In the genomic region with DNA sequence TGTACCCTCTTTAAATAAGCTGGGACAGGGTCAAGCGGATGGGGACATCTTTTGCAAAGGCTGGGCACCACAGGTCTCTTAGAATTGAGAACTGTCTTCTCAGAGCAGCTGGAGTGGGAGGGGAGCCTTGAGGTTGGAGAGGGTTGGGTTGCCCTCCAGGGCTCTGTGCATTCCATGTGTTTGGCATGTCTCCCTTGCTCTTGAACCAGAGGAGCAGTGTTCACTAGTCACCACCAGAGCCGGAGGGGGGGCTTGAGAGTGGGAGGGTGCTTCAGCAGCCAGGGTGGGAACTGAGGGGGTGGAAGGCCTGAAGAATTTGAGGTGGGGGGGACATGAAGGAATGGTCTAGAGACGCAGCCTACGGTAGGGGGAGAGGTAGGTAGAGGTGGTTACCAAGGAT, we compare ENCODE assay signal across 8 mouse cellular contexts. TPM values are rescaled to one million over a fixed set of nuclear protein-coding genes. Genes with fewer than 3 reads are reported as not detected.
DNase-seq lines count a peak whose midpoint lies in the region; ATAC-seq and TF ChIP-seq lines count a peak whose summit lies in the region.
"Had no signal": no experiment of that assay in that cellular context is flagged by ENCODE, and none has a peak within 500 bp of the region (broad histone marks: within the 10 kb centered on the region; RNA-seq: fewer than 3 reads in every experiment).

No protein-coding gene starts in this region.

- peaks cover 38% of the 10 kb centered on the region for H3K4me1 ChIP-seq in forebrain, embryonic 15.5 days
- peaks cover 12% of the 10 kb centered on the region for H3K4me1 ChIP-seq in intestine, postnatal 0 days (replicated peaks; ENCODE audit: control insufficient read depth, insufficient read depth, low read length)
- peaks cover 28% of the 10 kb centered on the region for H3K4me1 ChIP-seq in olfactory bulb, adult 2 months (ENCODE audit: control insufficient read depth, insufficient read depth, low read length)

- peak overlapping the region; percentile 58 for H3K4me2 ChIP-seq in forebrain, embryonic 15.5 days (replicated peaks)
- H3K4me2 ChIP-seq in intestine, postnatal 0 days (replicated peaks; ENCODE audit: low read depth), result peak overlapping the region; percentile 91

- no peak overlapping the region for H3K9ac ChIP-seq in forebrain, embryonic 15.5 days (replicated peaks)
- no peak overlapping the region for H3K9ac ChIP-seq in intestine, postnatal 0 days (ENCODE audit: low read depth, low read length)

- intact Hi-C loops in left cerebral cortex, postnatal 25 days (cut with DNase I), result loop anchor here (5.0 kb wide), 2 partner anchors 162 to 332 kb away; a partner anchor contains a TSS

- no peak for TF ChIP-seq POLR2A in olfactory bulb, adult 2 months (IDR thresholded peaks at IDR 0.05; ENCODE audit: insufficient read depth, low read depth, low read length)

- no peaks in the 10 kb centered on the region for H3K27me3 ChIP-seq in forebrain, embryonic 15.5 days
- no peaks in the 10 kb centered on the region for H3K27me3 ChIP-seq in intestine, postnatal 0 days (replicated peaks; ENCODE audit: control insufficient read depth, insufficient read depth, low read length)

- no peak for TF ChIP-seq CTCF in intestine, postnatal 0 days (IDR thresholded peaks at IDR 0.05; ENCODE audit: low read depth)
- TF ChIP-seq CTCF in olfactory bulb, adult 2 months (IDR thresholded peaks at IDR 0.05; ENCODE audit: insufficient read depth, low read depth, low read length), result no peak

- H3K4me3 ChIP-seq in forebrain, embryonic 15.5 days, result peak overlapping the region; percentile 9
- 0 out of 2 replicates have a peak overlapping the region, but pooled peaks have one; percentile 78 for H3K4me3 ChIP-seq in intestine, postnatal 0 days (ENCODE audit: low read depth, low read length)
- peak overlapping the region; percentile 5; the same call in 1 of the 2 replicates for H3K4me3 ChIP-seq in olfactory bulb, adult 2 months (ENCODE audit: insufficient read depth, low read depth, low read length)

- peak overlapping the region; percentile 90 for H3K27ac ChIP-seq in forebrain, embryonic 15.5 days (replicated peaks)
- no peak overlapping the region for H3K27ac ChIP-seq in intestine, postnatal 0 days (ENCODE audit: low read depth, low read length)
- H3K27ac ChIP-seq in olfactory bulb, adult 2 months (ENCODE audit: insufficient read depth, low read depth, low read length), result no peak overlapping the region

- no peaks in the 10 kb centered on the region for H3K9me3 ChIP-seq in forebrain, embryonic 15.5 days
- no peaks in the 10 kb centered on the region for H3K9me3 ChIP-seq in intestine, postnatal 0 days (ENCODE audit: control insufficient read depth)

- no peak for ATAC-seq in forebrain, embryonic 15.5 days (replicated peaks)
- ATAC-seq in intestine, postnatal 0 days, result no peak

- H3K36me3 ChIP-seq in forebrain, embryonic 15.5 days, result peaks cover 50% of the 10 kb centered on the region
- H3K36me3 ChIP-seq in intestine, postnatal 0 days (ENCODE audit: control insufficient read depth, insufficient read depth), result peaks cover 41% of the 10 kb centered on the region

- whole genome bisulfite sequencing in forebrain, embryonic 15.5 days, result 70% methylated on average over 4 of the region's 4 CpGs
- WGBS in intestine, postnatal 0 days, result 74% methylated on average over 4 of the region's 4 CpGs
- 62% methylated on average over 4 of the region's 4 CpGs for whole genome bisulfite sequencing in olfactory bulb, adult 2 months

- DNase-seq in lung, adult 18-20 months, result peak; percentile 43 to 53
- DNase-seq in lung, postnatal 25 days (ENCODE audit: low spot score), result no peak
- no peak for DNase-seq in left cerebral cortex, postnatal 25 days (ENCODE audit: low spot score in 2 of 2)
- DNase-seq in natural killer cell, adult 2 months (ENCODE audit: low spot score in 2 of 2), result no peak

RNA-seq across cellular contexts. Expression of a gene that starts 1.5 kb away (rescaled TPM):
- polyA plus RNA-seq in forebrain, embryonic 15.5 days (2015; fragmentation: Nextera tagmentation; extraction: Ambion mirVana), result 22.0 and 29.2 TPM in 2 replicates
- polyA plus RNA-seq in intestine, postnatal 0 days (2015; fragmentation: Nextera tagmentation; extraction: Ambion mirVana), result 18.0 and 19.5 TPM in 2 replicates
- polyA plus RNA-seq in olfactory bulb, adult 2 months (2012; ENCODE audit: insufficient read depth, insufficient read length, low replicate concordance, missing spikeins), result not detected in 2 replicates
- 100 to 1,000 TPM; 112 to 123 TPM for total RNA-seq in left cerebral cortex, postnatal 25 days (2021)

RNA-seq across cellular contexts. Expression of a gene that starts 12.0 kb away (rescaled TPM):
- 0.75 and 1.1 TPM in 2 replicates for polyA plus RNA-seq in forebrain, embryonic 15.5 days (2015; fragmentation: Nextera tagmentation; extraction: Ambion mirVana)
- polyA plus RNA-seq in intestine, postnatal 0 days (2015; fragmentation: Nextera tagmentation; extraction: Ambion mirVana), result 0.18 and 0.26 TPM in 2 replicates
- polyA plus RNA-seq in olfactory bulb, adult 2 months (2012; ENCODE audit: insufficient read depth, insufficient read length, low replicate concordance, missing spikeins), result not detected in 2 replicates
- 1 to 10 TPM; 2.2 to 2.3 TPM for total RNA-seq in left cerebral cortex, postnatal 25 days (2021)
- total RNA-seq: common myeloid progenitor, adult 5-6 weeks had no signal

RNA-seq across cellular contexts. Expression of a gene that starts 12.2 kb away (rescaled TPM):
- 229 and 235 TPM in 2 replicates for polyA plus RNA-seq in forebrain, embryonic 15.5 days (2015; fragmentation: Nextera tagmentation; extraction: Ambion mirVana)
- 71.9 and 73.0 TPM in 2 replicates for polyA plus RNA-seq in intestine, postnatal 0 days (2015; fragmentation: Nextera tagmentation; extraction: Ambion mirVana)
- polyA plus RNA-seq in olfactory bulb, adult 2 months (2012; ENCODE audit: insufficient read depth, insufficient read length, low replicate concordance, missing spikeins), result not detected in 2 replicates
- total RNA-seq in left cerebral cortex, postnatal 25 days (2021), result 10 to 100 TPM; 93.4 to 99.9 TPM

Comparison
In these comparisons a context has a peak if more than half of its experiments do, and no peak if none do; other contexts are left out.
1. DNase-seq: peak in lung, adult 18-20 months (2 of 2); none in lung, postnatal 25 days (single experiment), left cerebral cortex, postnatal 25 days (0 of 2) and natural killer cell, adult 2 months (0 of 2).
2. H3K4me3 ChIP-seq: peak in every context shown above with its lines; median percentile 78 in intestine, postnatal 0 days; 9 in forebrain, embryonic 15.5 days; 5 in olfactory bulb, adult 2 months.
3. RNA of a gene that starts 1.5 kb away (polyA plus RNA-seq): 22.0 to 29.2 TPM in forebrain, embryonic 15.5 days and 18.0 to 19.5 TPM in intestine, postnatal 0 days; not detected in olfactory bulb, adult 2 months; every median in the first group is over 10 times any median in the second.